In the genomic region with DNA sequence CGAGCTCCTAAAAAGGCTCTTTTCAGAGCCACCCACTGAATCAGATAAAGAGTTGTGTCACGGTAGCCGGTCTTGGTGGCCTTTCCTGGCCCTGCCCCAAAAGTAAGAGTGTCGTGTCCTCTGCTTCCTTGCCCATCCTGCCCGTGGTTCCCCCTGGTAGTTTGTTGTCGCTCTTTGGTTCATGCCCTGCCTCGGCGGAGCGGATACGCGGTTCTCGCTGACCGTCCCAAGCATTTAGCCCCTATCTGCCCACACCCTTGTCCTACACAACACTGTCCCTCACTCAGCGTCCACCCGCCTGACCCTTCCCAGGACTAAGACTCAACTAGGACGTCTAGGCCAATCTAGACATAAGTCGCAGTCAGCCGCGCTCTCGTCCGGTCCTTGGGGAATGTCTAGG, we compare ENCODE assay signal across 11 mouse cellular contexts. TPM values are rescaled to one million over a fixed set of nuclear protein-coding genes. Genes with fewer than 3 reads are reported as not detected.
A peak's percentile ranks its signal among the peaks of the same experiment; 100 is the strongest.
DNase-seq lines count a peak whose midpoint lies in the region; ATAC-seq and TF ChIP-seq lines count a peak whose summit lies in the region.
"Not testable (repeated sequence)": the region's sequence is repeated elsewhere in the genome, so short reads cannot be mapped to it uniquely, and the experiment has no call there.
"Had no signal": no experiment of that assay in that cellular context is flagged by ENCODE, and none has a peak within 500 bp of the region (broad histone marks: within the 10 kb centered on the region; RNA-seq: fewer than 3 reads in every experiment).

No protein-coding gene starts in this region.

- not testable (repeated sequence) for DNase-seq in hindbrain, postnatal 0 days (ENCODE audit: low spot score); limb, embryonic 11.5 days (ENCODE audit: low spot score); lung, embryonic 14.5 days

- peak; percentile 58 for ATAC-seq in erythroid progenitor cell, adult 5-6 weeks (replicated peaks; ENCODE audit: low FRiP score, poor library complexity, severe bottlenecking)
- ATAC-seq in heart, embryonic 12.5 days (ENCODE audit: insufficient number of reproducible peaks, low FRiP score), result peak; percentile 22
- ATAC-seq in hindbrain, postnatal 0 days; limb, embryonic 11.5 days (ENCODE audit: insufficient number of reproducible peaks, low FRiP score, low TSS enrichment, low read depth); lung, embryonic 14.5 days (ENCODE audit: insufficient read depth); stomach, embryonic 16.5 days (ENCODE audit: insufficient read depth, low FRiP score): not testable (repeated sequence)
- peak; percentile 60; the same call in 1 of the 2 replicates for ATAC-seq in midbrain, embryonic 15.5 days (replicated peaks)

- not testable (repeated sequence) for H3K9me3 ChIP-seq in heart, embryonic 12.5 days (replicated peaks); hindbrain, postnatal 0 days (ENCODE audit: low read length); limb, embryonic 11.5 days (ENCODE audit: control insufficient read depth, low read length); lung, embryonic 14.5 days (ENCODE audit: low read depth, low read length); midbrain, embryonic 15.5 days; stomach, embryonic 16.5 days (replicated peaks; ENCODE audit: control insufficient read depth, low read length)

- peak overlapping the region; percentile 56 for H3K4me2 ChIP-seq in heart, embryonic 12.5 days
- 0 out of 2 replicates have a peak overlapping the region, but pooled peaks have one; percentile 30 for H3K4me2 ChIP-seq in hindbrain, postnatal 0 days (ENCODE audit: low read depth, low read length)
- H3K4me2 ChIP-seq in limb, embryonic 11.5 days (ENCODE audit: low read depth, severe bottlenecking); lung, embryonic 14.5 days; stomach, embryonic 16.5 days (ENCODE audit: low read depth, low read length): not testable (repeated sequence)
- peak overlapping the region; percentile 41 for H3K4me2 ChIP-seq in midbrain, embryonic 15.5 days

- H3K4me1 ChIP-seq in brown adipose tissue, adult 24 weeks (ENCODE audit: control insufficient read depth, insufficient read depth, insufficient read length, low read length); hindbrain, postnatal 0 days (ENCODE audit: insufficient read depth, low read length); lung, embryonic 14.5 days (ENCODE audit: insufficient read depth): not testable (repeated sequence)
- H3K4me1 ChIP-seq in heart, embryonic 12.5 days (replicated peaks), result peaks cover 35% of the 10 kb centered on the region
- peaks cover 29% of the 10 kb centered on the region for H3K4me1 ChIP-seq in limb, embryonic 11.5 days (ENCODE audit: control insufficient read depth, insufficient read depth, low read length)
- H3K4me1 ChIP-seq in midbrain, embryonic 15.5 days, result peaks cover 16% of the 10 kb centered on the region
- H3K4me1 ChIP-seq in stomach, embryonic 16.5 days (ENCODE audit: control insufficient read depth, insufficient read depth, low read length), result peaks cover 21% of the 10 kb centered on the region

- H3K4me3 ChIP-seq in brown adipose tissue, adult 24 weeks (ENCODE audit: insufficient read depth, low read depth, low read length), result peak overlapping the region; percentile 61
- H3K4me3 ChIP-seq in heart, embryonic 12.5 days, result peak overlapping the region; percentile 46
- peak overlapping the region; percentile 27; the same call in 1 of the 2 replicates for H3K4me3 ChIP-seq in hindbrain, postnatal 0 days (ENCODE audit: low read length)
- H3K4me3 ChIP-seq in limb, embryonic 11.5 days (ENCODE audit: low read depth, low read length), result 0 out of 2 replicates have a peak overlapping the region, but pooled peaks have one; percentile 14
- peak overlapping the region; percentile 22; the same call in 1 of the 2 replicates for H3K4me3 ChIP-seq in lung, embryonic 14.5 days (ENCODE audit: low read depth, low read length)
- H3K4me3 ChIP-seq in midbrain, embryonic 15.5 days, result peak overlapping the region; percentile 36
- peak overlapping the region; percentile 36 for H3K4me3 ChIP-seq in stomach, embryonic 16.5 days (replicated peaks; ENCODE audit: low read length)

- H3K27me3 ChIP-seq in heart, embryonic 12.5 days (replicated peaks); hindbrain, postnatal 0 days (ENCODE audit: insufficient read depth, low read length); limb, embryonic 11.5 days (ENCODE audit: control insufficient read depth, insufficient read depth, low read length); lung, embryonic 14.5 days (ENCODE audit: insufficient read depth, low read length); midbrain, embryonic 15.5 days (replicated peaks); stomach, embryonic 16.5 days (ENCODE audit: control insufficient read depth, insufficient read depth, low read length): not testable (repeated sequence)

- H3K36me3 ChIP-seq in heart, embryonic 12.5 days; hindbrain, postnatal 0 days (ENCODE audit: insufficient read depth, low read length); limb, embryonic 11.5 days (ENCODE audit: control insufficient read depth, insufficient read depth, low read length); lung, embryonic 14.5 days (ENCODE audit: insufficient read depth); midbrain, embryonic 15.5 days (replicated peaks); stomach, embryonic 16.5 days (ENCODE audit: control insufficient read depth, insufficient read depth, low read length): not testable (repeated sequence)

- under 1% methylated on average over 12 of the region's 21 CpGs for WGBS in heart, embryonic 12.5 days
- 0% methylated on average over 10 of the region's 21 CpGs for WGBS in hindbrain, postnatal 0 days
- WGBS in limb, embryonic 11.5 days, result 5% methylated on average over 10 of the region's 21 CpGs
- WGBS in lung, embryonic 14.5 days, result 0% methylated on average over 10 of the region's 21 CpGs
- 0% methylated on average over 12 of the region's 21 CpGs for WGBS in midbrain, embryonic 15.5 days
- 0% methylated on average over 10 of the region's 21 CpGs for WGBS in stomach, embryonic 16.5 days

- H3K9ac ChIP-seq in heart, embryonic 12.5 days, result peak overlapping the region; percentile 67; the same call in 1 of the 2 replicates
- not testable (repeated sequence) for H3K9ac ChIP-seq in hindbrain, postnatal 0 days (replicated peaks; ENCODE audit: low read length); limb, embryonic 11.5 days (ENCODE audit: low read length); midbrain, embryonic 15.5 days; stomach, embryonic 16.5 days (ENCODE audit: low read length)
- H3K9ac ChIP-seq in lung, embryonic 14.5 days, result peak overlapping the region; percentile 43; the same call in 1 of the 2 replicates

- TF ChIP-seq CTCF in hindbrain, postnatal 0 days (IDR thresholded peaks at IDR 0.05; ENCODE audit: low read depth); lung, embryonic 14.5 days (IDR thresholded peaks at IDR 0.05; ENCODE audit: low read depth): not testable (repeated sequence)

- peak overlapping the region; percentile 70 for H3K27ac ChIP-seq in brown adipose tissue, adult 24 weeks (replicated peaks; ENCODE audit: low read depth, low read length)
- peak overlapping the region; percentile 83 for H3K27ac ChIP-seq in heart, embryonic 12.5 days (ENCODE audit: poor library complexity, severe bottlenecking)
- H3K27ac ChIP-seq in hindbrain, postnatal 0 days, result peak overlapping the region; percentile 68; the same call in 1 of the 2 replicates
- peak overlapping the region; percentile 56; the same call in 1 of the 2 replicates for H3K27ac ChIP-seq in limb, embryonic 11.5 days (replicated peaks; ENCODE audit: low read depth, low read length)
- H3K27ac ChIP-seq in lung, embryonic 14.5 days (ENCODE audit: low read depth), result peak overlapping the region; percentile 70; the same call in 1 of the 2 replicates
- H3K27ac ChIP-seq in midbrain, embryonic 15.5 days, result peak overlapping the region; percentile 76; the same call in 1 of the 2 replicates
- peak overlapping the region; percentile 55; the same call in 1 of the 2 replicates for H3K27ac ChIP-seq in stomach, embryonic 16.5 days (ENCODE audit: low read length)

RNA-seq across cellular contexts. Expression of a gene that starts 0.5 kb away (rescaled TPM):
- not detected in 2 replicates for polyA plus RNA-seq in brown adipose tissue, adult 24 weeks (2012; ENCODE audit: insufficient read depth, insufficient read length, missing spikeins)
- total RNA-seq in erythroid progenitor cell, adult 5-6 weeks (2015; ENCODE audit: low replicate concordance), result 79.3 and 122 TPM in 2 replicates
- 53.9 and 62.7 TPM in 2 replicates for total RNA-seq in erythroid progenitor cell, adult 5-6 weeks (2017; ENCODE audit: low replicate concordance)
- 0.64 and 1.4 TPM in 2 replicates for polyA plus RNA-seq in heart, embryonic 12.5 days (2016; fragmentation: Nextera tagmentation; extraction: Ambion mirVana)
- total RNA-seq in hindbrain, postnatal 0 days (2014; rRNA removed), result not detected in 2 replicates
- polyA plus RNA-seq in hindbrain, postnatal 0 days (2015; fragmentation: Nextera tagmentation; extraction: Ambion mirVana), result 0.16 TPM in 1 of 2 replicates, not detected in the other
- 0.28 TPM in 1 of 2 replicates, not detected in the other for polyA plus RNA-seq in limb, embryonic 11.5 days (2014; fragmentation: Nextera tagmentation; extraction: Ambion mirVana)
- 0.30 and 2.3 TPM in 2 replicates for polyA plus RNA-seq in lung, embryonic 14.5 days (2014; fragmentation: Nextera tagmentation; extraction: Ambion mirVana)
- 0.11 TPM in 1 of 2 replicates, not detected in the other for polyA plus RNA-seq in midbrain, embryonic 15.5 days (2015; fragmentation: Nextera tagmentation; extraction: Ambion mirVana)
- 1.3 and 2.1 TPM in 2 replicates for polyA plus RNA-seq in stomach, embryonic 16.5 days (2015; fragmentation: Nextera tagmentation; extraction: Ambion mirVana)
- total RNA-seq: heart, adult 18-20 months; layer of hippocampus, postnatal 36 days had no signal
- polyA plus RNA-seq: frontal cortex, adult 2 months had no signal

RNA-seq across cellular contexts. Expression of a gene that starts 0.7 kb away (rescaled TPM):
- polyA plus RNA-seq in brown adipose tissue, adult 24 weeks (2012; ENCODE audit: insufficient read depth, insufficient read length, missing spikeins), result not detected in 2 replicates
- not detected in 2 replicates for total RNA-seq in erythroid progenitor cell, adult 5-6 weeks (2015; ENCODE audit: low replicate concordance)
- total RNA-seq in erythroid progenitor cell, adult 5-6 weeks (2017; ENCODE audit: low replicate concordance), result 13,356 and 26,437 TPM in 2 replicates
- polyA plus RNA-seq in heart, embryonic 12.5 days (2016; fragmentation: Nextera tagmentation; extraction: Ambion mirVana), result 6.2 and 12.7 TPM in 2 replicates
- 1,894 and 2,680 TPM in 2 replicates for total RNA-seq in hindbrain, postnatal 0 days (2014; rRNA removed)
- 24.4 and 25.0 TPM in 2 replicates for polyA plus RNA-seq in hindbrain, postnatal 0 days (2015; fragmentation: Nextera tagmentation; extraction: Ambion mirVana)
- polyA plus RNA-seq in limb, embryonic 11.5 days (2014; fragmentation: Nextera tagmentation; extraction: Ambion mirVana), result 14.6 and 15.5 TPM in 2 replicates
- polyA plus RNA-seq in lung, embryonic 14.5 days (2014; fragmentation: Nextera tagmentation; extraction: Ambion mirVana), result 13.0 and 15.7 TPM in 2 replicates
- polyA plus RNA-seq in midbrain, embryonic 15.5 days (2015; fragmentation: Nextera tagmentation; extraction: Ambion mirVana), result 14.4 and 19.2 TPM in 2 replicates
- 19.4 and 20.8 TPM in 2 replicates for polyA plus RNA-seq in stomach, embryonic 16.5 days (2015; fragmentation: Nextera tagmentation; extraction: Ambion mirVana)

RNA-seq across cellular contexts. Expression of a gene that starts 5.9 kb away (rescaled TPM):
- polyA plus RNA-seq in brown adipose tissue, adult 24 weeks (2012; ENCODE audit: insufficient read depth, insufficient read length, missing spikeins), result 115 and 122 TPM in 2 replicates
- total RNA-seq in erythroid progenitor cell, adult 5-6 weeks (2015; ENCODE audit: low replicate concordance), result 454 and 530 TPM in 2 replicates
- total RNA-seq in erythroid progenitor cell, adult 5-6 weeks (2017; ENCODE audit: low replicate concordance), result 15,181 TPM in 1 of 2 replicates, not detected in the other
- polyA plus RNA-seq in heart, embryonic 12.5 days (2016; fragmentation: Nextera tagmentation; extraction: Ambion mirVana), result 38.3 and 41.2 TPM in 2 replicates
- total RNA-seq in hindbrain, postnatal 0 days (2014; rRNA removed), result 1,755 and 2,054 TPM in 2 replicates
- 52.1 and 62.1 TPM in 2 replicates for polyA plus RNA-seq in hindbrain, postnatal 0 days (2015; fragmentation: Nextera tagmentation; extraction: Ambion mirVana)
- polyA plus RNA-seq in limb, embryonic 11.5 days (2014; fragmentation: Nextera tagmentation; extraction: Ambion mirVana), result 28.8 and 40.7 TPM in 2 replicates
- 49.7 and 55.6 TPM in 2 replicates for polyA plus RNA-seq in lung, embryonic 14.5 days (2014; fragmentation: Nextera tagmentation; extraction: Ambion mirVana)
- 44.8 and 51.7 TPM in 2 replicates for polyA plus RNA-seq in midbrain, embryonic 15.5 days (2015; fragmentation: Nextera tagmentation; extraction: Ambion mirVana)
- polyA plus RNA-seq in stomach, embryonic 16.5 days (2015; fragmentation: Nextera tagmentation; extraction: Ambion mirVana), result 49.4 and 53.3 TPM in 2 replicates

RNA-seq across cellular contexts. Expression of a gene that starts 7.1 kb away (rescaled TPM):
- 3.3 and 5.7 TPM in 2 replicates for polyA plus RNA-seq in brown adipose tissue, adult 24 weeks (2012; ENCODE audit: insufficient read depth, insufficient read length, missing spikeins)
- 1,103 and 1,242 TPM in 2 replicates for total RNA-seq in erythroid progenitor cell, adult 5-6 weeks (2015; ENCODE audit: low replicate concordance)
- total RNA-seq in erythroid progenitor cell, adult 5-6 weeks (2017; ENCODE audit: low replicate concordance), result 928 and 1,001 TPM in 2 replicates
- polyA plus RNA-seq in heart, embryonic 12.5 days (2016; fragmentation: Nextera tagmentation; extraction: Ambion mirVana), result 2.5 and 3.7 TPM in 2 replicates
- 441 and 602 TPM in 2 replicates for total RNA-seq in hindbrain, postnatal 0 days (2014; rRNA removed)
- 1.6 and 2.3 TPM in 2 replicates for polyA plus RNA-seq in hindbrain, postnatal 0 days (2015; fragmentation: Nextera tagmentation; extraction: Ambion mirVana)
- polyA plus RNA-seq in limb, embryonic 11.5 days (2014; fragmentation: Nextera tagmentation; extraction: Ambion mirVana), result 9.2 and 10.6 TPM in 2 replicates
- 11.5 and 14.4 TPM in 2 replicates for polyA plus RNA-seq in lung, embryonic 14.5 days (2014; fragmentation: Nextera tagmentation; extraction: Ambion mirVana)
- 2.3 and 2.4 TPM in 2 replicates for polyA plus RNA-seq in midbrain, embryonic 15.5 days (2015; fragmentation: Nextera tagmentation; extraction: Ambion mirVana)
- 2.6 TPM in 1 of 2 replicates, not detected in the other for polyA plus RNA-seq in stomach, embryonic 16.5 days (2015; fragmentation: Nextera tagmentation; extraction: Ambion mirVana)

RNA-seq across cellular contexts. Expression of a gene that starts 17.1 kb away (rescaled TPM):
- 0.83 and 1.6 TPM in 2 replicates for polyA plus RNA-seq in brown adipose tissue, adult 24 weeks (2012; ENCODE audit: insufficient read depth, insufficient read length, missing spikeins)
- total RNA-seq in erythroid progenitor cell, adult 5-6 weeks (2015; ENCODE audit: low replicate concordance), result 928 and 1,194 TPM in 2 replicates
- total RNA-seq in erythroid progenitor cell, adult 5-6 weeks (2017; ENCODE audit: low replicate concordance), result 316 and 543 TPM in 2 replicates
- 3.2 and 3.7 TPM in 2 replicates for polyA plus RNA-seq in heart, embryonic 12.5 days (2016; fragmentation: Nextera tagmentation; extraction: Ambion mirVana)
- 127 and 159 TPM in 2 replicates for total RNA-seq in hindbrain, postnatal 0 days (2014; rRNA removed)
- 10.2 and 10.6 TPM in 2 replicates for polyA plus RNA-seq in hindbrain, postnatal 0 days (2015; fragmentation: Nextera tagmentation; extraction: Ambion mirVana)
- polyA plus RNA-seq in limb, embryonic 11.5 days (2014; fragmentation: Nextera tagmentation; extraction: Ambion mirVana), result 5.4 and 5.7 TPM in 2 replicates
- polyA plus RNA-seq in lung, embryonic 14.5 days (2014; fragmentation: Nextera tagmentation; extraction: Ambion mirVana), result 11.3 and 16.6 TPM in 2 replicates
- 5.6 and 6.1 TPM in 2 replicates for polyA plus RNA-seq in midbrain, embryonic 15.5 days (2015; fragmentation: Nextera tagmentation; extraction: Ambion mirVana)
- polyA plus RNA-seq in stomach, embryonic 16.5 days (2015; fragmentation: Nextera tagmentation; extraction: Ambion mirVana), result 7.8 and 8.6 TPM in 2 replicates
